Mouse (Mus musculus) limb, embryonic 10.5 days (tissue): Measurements from ENCODE around the gene Tmem62. TPM values are rescaled to one million over a fixed set of nuclear protein-coding genes. Genes with fewer than 3 reads are reported as not detected.

Experiments used
- DNase-seq: peaks from one replicate; pipeline ENCODE4 v3.0.0-alpha.2; 2017; ENCODE audit warnings: low spot score
- H3K27ac ChIP-seq: fragments of 300-500 bp; sonication (generic); 2 replicates; pipeline ENCODE4 v1.5.1; 2016; ENCODE audit warnings: mild to moderate bottlenecking
- H3K27me3 ChIP-seq: fragments of 300-500 bp; sonication (generic); 2 replicates; pipeline ENCODE4 v1.6.1; 2016; ENCODE audit warnings: low read depth, mild to moderate bottlenecking; ENCODE audit not compliant: poor library complexity, severe bottlenecking
- H3K36me3 ChIP-seq: fragments of 300-500 bp; sonication (generic); 2 replicates; pipeline ENCODE4 v1.6.1; 2016; ENCODE audit warnings: mild to moderate bottlenecking, moderate library complexity
- H3K4me1 ChIP-seq: fragments of 300-500 bp; sonication (generic); 2 replicates; pipeline ENCODE4 v1.6.1; 2016
- H3K4me3 ChIP-seq: fragments of 300-500 bp; sonication (generic); 2 replicates; pipeline ENCODE4 v1.5.1; 2016; ENCODE audit warnings: mild to moderate bottlenecking, moderate library complexity
- H3K9me3 ChIP-seq: fragments of 300-500 bp; sonication (generic); replicated peaks from 2 replicates; pipeline ENCODE4 v1.6.1; 2016; ENCODE audit warnings: mild to moderate bottlenecking
- WGBS: fragments of 180-500 bp; shearing (Covaris S2); methylation state at CpG from one replicate; pipeline ENCODE4 v1.1.7; 2016; 5-methylcytosine and 5-hydroxymethylcytosine counted together
- microRNA-seq: library from miRNA; unstranded; fragments of <30 nt; microRNA quantifications from one replicate; pipeline ENCODE4, GENCODE M21; 2017
- polyA plus RNA-seq: library from polyadenylated mRNA; unstranded; fragments of >200 nt; fragmentation: Nextera tagmentation; extraction: Ambion mirVana; gene quantifications from 2 replicates; pipeline ENCODE4 v1.2.1, GENCODE M21; 2016

Gene Tmem62
- polyA plus RNA-seq, 1 experiment from 2014 or later = 0.68 TPM

- WGBS = 98% methylated on average over 1 of the region's 1 CpGs
- Histone ChIP-seq H3K36me3 (no peaks in the 10 kb centered on the region), H3K4me3 (no peak overlapping the region), H3K9me3 (no peaks in the 10 kb centered on the region), H3K4me1 (no peaks in the 10 kb centered on the region), H3K27ac (no peak overlapping the region), H3K27me3 (no peaks in the 10 kb centered on the region)
- DNase-seq = no peak
These were observed 62.6 kb downstream of the Tmem62 start for GRCm38 (mm10) chr2:121039382-121039781.

GRCm38 (mm10) chr2:121041098-121041497 lies 64.3 kb downstream of the Tmem62 start:
- no peak overlapping the region for H3K4me3 ChIP-seq
- H3K27me3 ChIP-seq = no peaks in the 10 kb centered on the region
- H3K36me3 ChIP-seq = no peaks in the 10 kb centered on the region
- no peaks in the 10 kb centered on the region for H3K4me1 ChIP-seq
- no peak overlapping the region for H3K27ac ChIP-seq
- WGBS = 50% methylated on average over 5 of the region's 5 CpGs
- no peak for DNase-seq
- no peaks in the 10 kb centered on the region for H3K9me3 ChIP-seq

GRCm38 (mm10) chr2:121045653-121046052 lies 68.8 kb downstream of the Tmem62 start:
- H3K4me1 ChIP-seq = no peaks in the 10 kb centered on the region
- H3K27me3 ChIP-seq = no peaks in the 10 kb centered on the region
- H3K4me3 ChIP-seq = no peak overlapping the region
- no peak overlapping the region for H3K27ac ChIP-seq
- no peak for DNase-seq
- 85% methylated on average over 4 of the region's 4 CpGs for WGBS
- H3K36me3 ChIP-seq = no peaks in the 10 kb centered on the region
- no peaks in the 10 kb centered on the region for H3K9me3 ChIP-seq

- 89% methylated on average over 5 of the region's 5 CpGs for WGBS
- Histone ChIP-seq H3K4me1 (no peaks in the 10 kb centered on the region), H3K27me3 (no peaks in the 10 kb centered on the region), H3K36me3 (no peaks in the 10 kb centered on the region), H3K4me3 (no peak overlapping the region), H3K9me3 (no peaks in the 10 kb centered on the region), H3K27ac (no peak overlapping the region)
- no peak for DNase-seq
These were observed 75.4 kb downstream of the Tmem62 start for GRCm38 (mm10) chr2:121052176-121052575.

GRCm38 (mm10) chr2:121054060-121054459 lies 77.2 kb downstream of the Tmem62 start:
- Histone ChIP-seq H3K27ac (no peak overlapping the region), H3K9me3 (no peaks in the 10 kb centered on the region), H3K4me1 (no peaks in the 10 kb centered on the region), H3K4me3 (no peak overlapping the region), H3K27me3 (no peaks in the 10 kb centered on the region), H3K36me3 (no peaks in the 10 kb centered on the region)
- 77% methylated on average over 2 of the region's 2 CpGs for whole genome bisulfite sequencing
- DNase-seq = no peak

- Histone ChIP-seq H3K9me3 (no peaks in the 10 kb centered on the region), H3K4me1 (no peaks in the 10 kb centered on the region), H3K27ac (no peak overlapping the region), H3K27me3 (no peaks in the 10 kb centered on the region), H3K4me3 (no peak overlapping the region), H3K36me3 (no peaks in the 10 kb centered on the region)
- DNase-seq = no peak
- WGBS = 93% methylated on average over 6 of the region's 6 CpGs
These were observed 79.1 kb downstream of the Tmem62 start for GRCm38 (mm10) chr2:121055915-121056314.

Small RNA genes lying within 50 kb of the gene (microRNA-seq; reads per million reads assigned to microRNA genes)
- not detected for gene Gm44325

Other genes starting within 250 kb of the Tmem62 start
- gene Cdan1, start 126.9 kb upstream of the Tmem62 start, polyA plus RNA-seq = 5.7 TPM in 2 replicates
- gene Ttbk2, start 126.4 kb upstream of the Tmem62 start, polyA plus RNA-seq = 3.7 and 5.0 TPM in 2 replicates
- gene Ubr1, start 6.3 kb upstream of the Tmem62 start, polyA plus RNA-seq = 23.6 and 31.7 TPM in 2 replicates
- 28.1 and 34.6 TPM in 2 replicates for gene Ccndbp1, start 31.4 kb downstream of the Tmem62 start, polyA plus RNA-seq
- gene Epb42, start 60.1 kb downstream of the Tmem62 start, polyA plus RNA-seq = 5.5 and 7.6 TPM in 2 replicates
- not detected in 2 replicates for gene Tgm5, start 108.8 kb downstream of the Tmem62 start, polyA plus RNA-seq
- not detected in 2 replicates for gene Tgm7, start 132.8 kb downstream of the Tmem62 start, polyA plus RNA-seq
- 15.4 and 22.2 TPM in 2 replicates for gene Adal, start 163.4 kb downstream of the Tmem62 start, polyA plus RNA-seq
- gene Lcmt2, start 163.6 kb downstream of the Tmem62 start, polyA plus RNA-seq = 18.2 and 22.6 TPM in 2 replicates
- 78.0 and 82.8 TPM in 2 replicates for gene Tubgcp4, start 193.6 kb downstream of the Tmem62 start, polyA plus RNA-seq
- 9.8 and 10.2 TPM in 2 replicates for gene Zscan29, start 194.1 kb downstream of the Tmem62 start, polyA plus RNA-seq